Mouse (Mus musculus) layer of hippocampus, postnatal 14 days (tissue): ENCODE measurements around the gene 1110008L16Rik. TPM values are rescaled to one million over a fixed set of nuclear protein-coding genes. Genes with fewer than 3 reads are reported as not detected.
"Not testable (repeated sequence)": the region's sequence is repeated elsewhere in the genome, so short reads cannot be mapped to it uniquely, and the experiment has no call there.

ENCODE experiments used
- DNase-seq, 2 experiments: peaks; one replicate each; pipeline ENCODE4 v3.0.0; 2021 to 2022; ENCODE audit warnings: low spot score in 2 of 2, mixed read lengths in 1 of 2
- long read RNA-seq, 2 experiments: library from polyadenylated mRNA; stranded (forward); transcript quantifications; one replicate each; pipeline ENCODE4 v2.0.0; 2021
- total RNA-seq, 2 experiments: library from RNA; stranded (reverse); gene quantifications; 2 replicates each; pipeline ENCODE4 v1.2.3; 2021

1110008L16Rik gene
- 10 to 100 TPM in 1 of 2 experiments, 1 to 10 TPM in 1; 8.1 to 10.4 TPM for total RNA-seq
- long read RNA-seq, experiment 1, transcript 1110008L16Rik-201 (7 exons, 3,122 nt), result major isoform, 6 of 6 reads
- long read RNA-seq, experiment 1, partial matches to known transcripts, result 0 of 6 reads
- long read RNA-seq, experiment 1, other reads (novel, unspliced or antisense), result 0 of 6 reads
- long read RNA-seq, experiment 2, transcript 1110008L16Rik-201 (7 exons, 3,122 nt), result major isoform, 9 of 12 reads
- long read RNA-seq, experiment 2, partial matches to known transcripts, result 1 of 12 reads
- long read RNA-seq, experiment 2, other reads (novel, unspliced or antisense), result 2 of 12 reads

GRCm38 (mm10) chr12:55299336-55299735 lies at the start of gene 1110008L16Rik:
Gene 1110008L16Rik, plus strand, starts transcription at chr12:55299577.
- DNase-seq, result no peak

GRCm38 (mm10) chr12:55261950-55262349 lies 37.4 kb upstream of the 1110008L16Rik start:
- not testable (repeated sequence) for DNase-seq

- not testable (repeated sequence) for DNase-seq
Observed at GRCm38 (mm10) chr12:55263385-55263784, 36.0 kb upstream of the 1110008L16Rik start.

GRCm38 (mm10) chr12:55272243-55272642 lies 27.1 kb upstream of the 1110008L16Rik start:
- DNase-seq, result no peak

- not testable (repeated sequence) for DNase-seq
Observed at GRCm38 (mm10) chr12:55277583-55277982, 21.8 kb upstream of the 1110008L16Rik start.

GRCm38 (mm10) chr12:55298112-55298511 lies 1.3 kb upstream of the 1110008L16Rik start:
- DNase-seq, result no peak

GRCm38 (mm10) chr12:55300820-55301351 lies 1.5 kb downstream of the 1110008L16Rik start:
- DNase-seq, result no peak

GRCm38 (mm10) chr12:55301472-55302300 lies 2.3 kb downstream of the 1110008L16Rik start:
- no peak for DNase-seq

- peak; percentile 93 to 94 for DNase-seq
Observed at GRCm38 (mm10) chr12:55302485-55303441, 3.4 kb downstream of the 1110008L16Rik start, which contains the start of gene Ppp2r3c. Gene Ppp2r3c, minus strand, starts transcription at chr12:55302998.

GRCm38 (mm10) chr12:55306371-55306770 lies 7.0 kb downstream of the 1110008L16Rik start:
- DNase-seq, result no peak

- DNase-seq, result no peak
Observed at GRCm38 (mm10) chr12:55307566-55307965, 8.2 kb downstream of the 1110008L16Rik start.

GRCm38 (mm10) chr12:55308731-55309130 lies 9.4 kb downstream of the 1110008L16Rik start:
- DNase-seq, result no peak

- DNase-seq, result no peak
Observed at GRCm38 (mm10) chr12:55309501-55309900, 10.1 kb downstream of the 1110008L16Rik start.

GRCm38 (mm10) chr12:55311841-55312240 lies 12.5 kb downstream of the 1110008L16Rik start:
- no peak for DNase-seq

- DNase-seq, result no peak
Observed at GRCm38 (mm10) chr12:55313901-55314300, 14.5 kb downstream of the 1110008L16Rik start.

- DNase-seq, result peak; percentile 48 to 88
Observed at GRCm38 (mm10) chr12:55315192-55315591, 15.8 kb downstream of the 1110008L16Rik start.

- no peak for DNase-seq
Observed at GRCm38 (mm10) chr12:55321642-55322291, 22.4 kb downstream of the 1110008L16Rik start.

GRCm38 (mm10) chr12:55325702-55326101 lies 26.3 kb downstream of the 1110008L16Rik start:
- DNase-seq, result no peak

- no peak for DNase-seq
Observed at GRCm38 (mm10) chr12:55328784-55329183, 29.4 kb downstream of the 1110008L16Rik start.

- DNase-seq, result no peak
Observed at GRCm38 (mm10) chr12:55329351-55329750, 30.0 kb downstream of the 1110008L16Rik start.
